15 mouse cellular contexts compared by ENCODE assay signal in the genomic region with DNA sequence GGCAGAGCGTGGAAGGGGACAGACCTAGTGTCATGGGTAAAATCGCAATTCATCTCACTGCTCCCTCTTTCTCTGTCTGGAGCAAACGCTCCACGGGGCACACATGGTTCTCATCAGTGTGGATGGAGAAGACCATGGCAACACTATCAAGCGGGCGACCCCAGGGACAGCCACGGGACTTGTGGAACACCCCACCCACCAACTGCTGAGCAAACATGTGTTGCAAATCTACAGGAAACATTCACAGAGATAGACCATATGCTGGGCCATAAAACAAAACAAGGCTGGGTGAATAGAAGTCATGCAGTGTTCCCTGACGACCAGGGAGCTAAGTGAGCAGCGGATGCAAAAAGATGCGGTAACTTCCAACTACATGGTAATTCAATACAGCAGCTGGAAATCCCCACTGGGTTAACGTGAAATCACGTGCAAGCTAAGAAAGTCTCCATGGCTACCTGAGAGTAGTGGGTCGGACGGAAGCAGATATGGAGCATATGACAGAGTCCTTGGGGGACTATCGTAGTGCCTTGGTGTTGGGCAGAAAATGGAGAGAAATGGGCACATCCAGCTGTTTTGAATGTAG. TPM values are rescaled to one million over a fixed set of nuclear protein-coding genes. Genes with fewer than 3 reads are reported as not detected.
DNase-seq lines count a peak whose midpoint lies in the region; ATAC-seq and TF ChIP-seq lines count a peak whose summit lies in the region.
"Had no signal": no experiment of that assay in that cellular context is flagged by ENCODE, and none has a peak within 500 bp of the region (broad histone marks: within the 10 kb centered on the region; RNA-seq: fewer than 3 reads in every experiment).

No protein-coding gene starts in this region.

- no peak overlapping the region for H3K9ac ChIP-seq in kidney, embryonic 14.5 days (ENCODE audit: low read depth, low read length)
- no peak overlapping the region for H3K9ac ChIP-seq in limb, embryonic 13.5 days
- H3K9ac ChIP-seq in forebrain, embryonic 14.5 days (ENCODE audit: low read length), result no peak overlapping the region
- H3K9ac ChIP-seq: hindbrain, embryonic 15.5 days; lung, embryonic 14.5 days had no signal

- no peaks in the 10 kb centered on the region for H3K9me3 ChIP-seq in kidney, embryonic 14.5 days (ENCODE audit: control insufficient read depth, low read length)
- H3K9me3 ChIP-seq in limb, embryonic 13.5 days, result no peaks in the 10 kb centered on the region
- no peaks in the 10 kb centered on the region for H3K9me3 ChIP-seq in forebrain, embryonic 14.5 days (replicated peaks; ENCODE audit: control insufficient read depth, low read length)
- H3K9me3 ChIP-seq: hindbrain, embryonic 15.5 days had no signal

- H3K27me3 ChIP-seq in kidney, embryonic 14.5 days (ENCODE audit: control insufficient read depth, insufficient read depth, low read length), result no peaks in the 10 kb centered on the region
- no peaks in the 10 kb centered on the region for H3K27me3 ChIP-seq in kidney, adult 2 months (replicated peaks; ENCODE audit: control insufficient read depth, insufficient read depth, low read length)
- H3K27me3 ChIP-seq in limb, embryonic 13.5 days, result no peaks in the 10 kb centered on the region
- H3K27me3 ChIP-seq in forebrain, embryonic 14.5 days (replicated peaks; ENCODE audit: control insufficient read depth, insufficient read depth, low read length), result no peaks in the 10 kb centered on the region
- H3K27me3 ChIP-seq: hindbrain, embryonic 15.5 days had no signal

- no peak for TF ChIP-seq CTCF in kidney, adult 2 months (conservative IDR thresholded peaks at IDR 0.05; ENCODE audit: insufficient read depth, insufficient read length, low read depth, low read length)

- 62% methylated on average over 15 of the region's 15 CpGs for WGBS in kidney, embryonic 14.5 days
- 82% methylated on average over 15 of the region's 15 CpGs for WGBS in kidney, adult 2 months
- 31% methylated on average over 15 of the region's 15 CpGs for WGBS in limb, embryonic 13.5 days
- 87% methylated on average over 15 of the region's 15 CpGs for WGBS in forebrain, embryonic 14.5 days

- H3K4me1 ChIP-seq in kidney, embryonic 14.5 days (ENCODE audit: control insufficient read depth, insufficient read depth, low read length), result peaks cover 7% of the 10 kb centered on the region
- H3K4me1 ChIP-seq in kidney, adult 2 months (ENCODE audit: control insufficient read depth, insufficient read depth, low read length), result no peaks in the 10 kb centered on the region
- peaks cover 19% of the 10 kb centered on the region for H3K4me1 ChIP-seq in limb, embryonic 13.5 days
- no peaks in the 10 kb centered on the region for H3K4me1 ChIP-seq in forebrain, embryonic 14.5 days (ENCODE audit: control insufficient read depth, insufficient read depth, low read length)
- H3K4me1 ChIP-seq: hindbrain, embryonic 15.5 days had no signal

- DNase-seq in kidney, adult 2 months, result no peak
- peak; percentile 32 for DNase-seq in embryo, embryonic 10.5 days (ENCODE audit: low spot score)
- DNase-seq in heart, adult 9 months (ENCODE audit: low spot score in 2 of 2), result peak; percentile 38 to 61
- no peak for DNase-seq in frontal cortex, postnatal 36 days (ENCODE audit: low spot score in 2 of 2)
- no peak for DNase-seq in forebrain, embryonic 14.5 days (ENCODE audit: low spot score)
- DNase-seq: cerebellum, postnatal 36 days; kidney, postnatal 14 days; left cerebral cortex, postnatal 4 days; lung, embryonic 14.5 days; retina, postnatal 1 day; thymus, postnatal 25 days had no signal

- no peak for TF ChIP-seq POLR2A in kidney, adult 2 months (IDR thresholded peaks at IDR 0.05; ENCODE audit: low read depth, low read length)

- H3K4me3 ChIP-seq in kidney, embryonic 14.5 days (ENCODE audit: low read length), result no peak overlapping the region
- H3K4me3 ChIP-seq in kidney, adult 2 months (ENCODE audit: insufficient read depth, low read depth, low read length), result no peak overlapping the region
- H3K4me3 ChIP-seq in limb, embryonic 13.5 days, result no peak overlapping the region
- H3K4me3 ChIP-seq in forebrain, embryonic 14.5 days (ENCODE audit: low read depth, low read length), result no peak overlapping the region
- H3K4me3 ChIP-seq: hindbrain, embryonic 15.5 days had no signal

- peak; percentile 47; the same call in 1 of the 2 replicates for ATAC-seq in kidney, embryonic 14.5 days (ENCODE audit: low FRiP score, low TSS enrichment)
- ATAC-seq in limb, embryonic 13.5 days (ENCODE audit: low FRiP score, low read depth), result peak; percentile 48; the same call in 1 of the 2 replicates
- no peak for ATAC-seq in forebrain, embryonic 14.5 days

- H3K27ac ChIP-seq in kidney, embryonic 14.5 days (ENCODE audit: low read depth, low read length), result no peak overlapping the region
- H3K27ac ChIP-seq in kidney, adult 2 months (ENCODE audit: insufficient read depth, low read depth, low read length), result no peak overlapping the region
- no peak overlapping the region; the same call in 1 of the 2 replicates for H3K27ac ChIP-seq in limb, embryonic 13.5 days
- no peak overlapping the region for H3K27ac ChIP-seq in forebrain, embryonic 14.5 days (ENCODE audit: low read depth, low read length)
- H3K27ac ChIP-seq: hindbrain, embryonic 15.5 days; stomach, postnatal 0 days had no signal

- H3K4me2 ChIP-seq in kidney, embryonic 14.5 days (replicated peaks; ENCODE audit: low read depth, low read length), result no peak overlapping the region
- H3K4me2 ChIP-seq in limb, embryonic 13.5 days (replicated peaks), result no peak overlapping the region
- no peak overlapping the region for H3K4me2 ChIP-seq in forebrain, embryonic 14.5 days (ENCODE audit: low read length)
- H3K4me2 ChIP-seq: hindbrain, embryonic 15.5 days; lung, embryonic 14.5 days had no signal

- no peaks in the 10 kb centered on the region for H3K36me3 ChIP-seq in kidney, embryonic 14.5 days (ENCODE audit: control insufficient read depth, insufficient read depth, low read length)
- no peaks in the 10 kb centered on the region for H3K36me3 ChIP-seq in kidney, adult 2 months (ENCODE audit: control insufficient read depth, insufficient read depth, low read length)
- no peaks in the 10 kb centered on the region for H3K36me3 ChIP-seq in limb, embryonic 13.5 days
- H3K36me3 ChIP-seq in forebrain, embryonic 14.5 days (ENCODE audit: control insufficient read depth, insufficient read depth, low read length), result no peaks in the 10 kb centered on the region
- H3K36me3 ChIP-seq: hindbrain, embryonic 15.5 days had no signal

RNA-seq across cellular contexts. Expression of gene Ppp4r2, which starts 57.4 kb away (rescaled TPM):
- polyA plus RNA-seq in kidney, embryonic 14.5 days (2014; fragmentation: Nextera tagmentation; extraction: Ambion mirVana), result 33.1 and 42.1 TPM in 2 replicates
- polyA plus RNA-seq in kidney, adult 2 months (2012; rRNA removed), result 12.4 and 14.7 TPM in 2 replicates
- 24.9 and 25.7 TPM in 2 replicates for polyA plus RNA-seq in limb, embryonic 13.5 days (2015; fragmentation: Nextera tagmentation; extraction: Ambion mirVana)
- polyA plus RNA-seq in forebrain, embryonic 14.5 days (2014; fragmentation: Nextera tagmentation; extraction: Ambion mirVana), result 25.7 and 30.5 TPM in 2 replicates

Comparison
In these comparisons a context has a peak if more than half of its experiments do, and no peak if none do; other contexts are left out.
1. DNase-seq: peak in embryo, embryonic 10.5 days (single experiment) and heart, adult 9 months (2 of 2); none in kidney, adult 2 months (single experiment), frontal cortex, postnatal 36 days (0 of 2) and forebrain, embryonic 14.5 days (single experiment).